Mouse (Mus musculus) kidney, embryonic 14.5 days (tissue): ENCODE measurements around the gene Slco4a1. TPM values are rescaled to one million over a fixed set of nuclear protein-coding genes. Genes with fewer than 3 reads are reported as not detected.

Source experiments
- ATAC-seq: fragments of 200-750 bp; cut with Nextera tagmentation; 2 replicates; pipeline ENCODE4 v1.8.0; 2017; ENCODE audit warnings: moderate number of reproducible peaks, mild to moderate bottlenecking, moderate TSS enrichment, moderate library complexity; ENCODE audit not compliant: low FRiP score, low TSS enrichment
- H3K27ac ChIP-seq: fragments of 300-500 bp; sonication (generic); 2 replicates; pipeline ENCODE4 v1.5.1; 2014; ENCODE audit warnings: low read depth, mild to moderate bottlenecking, low read length, moderate library complexity, mixed read lengths
- H3K27me3 ChIP-seq: fragments of 300-500 bp; sonication (generic); 2 replicates; pipeline ENCODE4 v1.6.1; 2014; ENCODE audit warnings: mild to moderate bottlenecking, low read length; ENCODE audit not compliant: control insufficient read depth, insufficient read depth
- H3K36me3 ChIP-seq: fragments of 300-500 bp; sonication (generic); 2 replicates; pipeline ENCODE4 v1.6.1; 2014; ENCODE audit warnings: low read length, mixed read lengths; ENCODE audit not compliant: control insufficient read depth, insufficient read depth
- H3K4me1 ChIP-seq: fragments of 300-500 bp; sonication (generic); 2 replicates; pipeline ENCODE4 v1.6.1; 2014; ENCODE audit warnings: low read length, mixed read lengths; ENCODE audit not compliant: control insufficient read depth, insufficient read depth
- H3K4me2 ChIP-seq: fragments of 300-500 bp; sonication (generic); replicated peaks from 2 replicates; pipeline ENCODE4 v1.6.1; 2014; ENCODE audit warnings: low read depth, mild to moderate bottlenecking, low read length
- H3K4me3 ChIP-seq: fragments of 300-500 bp; sonication (generic); 2 replicates; pipeline ENCODE4 v1.5.1; 2014; ENCODE audit warnings: mild to moderate bottlenecking, low read length
- H3K9ac ChIP-seq: fragments of 300-500 bp; sonication (generic); 2 replicates; pipeline ENCODE4 v1.6.1; 2014; ENCODE audit warnings: low read depth, mild to moderate bottlenecking, low read length, moderate library complexity
- H3K9me3 ChIP-seq: fragments of 300-500 bp; sonication (generic); 2 replicates; pipeline ENCODE4 v1.6.1; 2016; ENCODE audit warnings: low read length; ENCODE audit not compliant: control insufficient read depth
- WGBS: fragments of 180-500 bp; shearing (Covaris S2); extraction: QIAGEN DNeasy Blood & Tissue Kit; methylation state at CpG from one replicate; pipeline ENCODE4 v1.1.7; 2014; 5-methylcytosine and 5-hydroxymethylcytosine counted together
- polyA plus RNA-seq: library from polyadenylated mRNA; unstranded; fragments of >200 nt; fragmentation: Nextera tagmentation; extraction: Ambion mirVana; gene quantifications from 2 replicates; pipeline ENCODE4 v1.2.1, GENCODE M21; 2014

The Slco4a1 gene
- polyA plus RNA-seq, 1 experiment from 2014 or later: 1.9 TPM

DNA sequence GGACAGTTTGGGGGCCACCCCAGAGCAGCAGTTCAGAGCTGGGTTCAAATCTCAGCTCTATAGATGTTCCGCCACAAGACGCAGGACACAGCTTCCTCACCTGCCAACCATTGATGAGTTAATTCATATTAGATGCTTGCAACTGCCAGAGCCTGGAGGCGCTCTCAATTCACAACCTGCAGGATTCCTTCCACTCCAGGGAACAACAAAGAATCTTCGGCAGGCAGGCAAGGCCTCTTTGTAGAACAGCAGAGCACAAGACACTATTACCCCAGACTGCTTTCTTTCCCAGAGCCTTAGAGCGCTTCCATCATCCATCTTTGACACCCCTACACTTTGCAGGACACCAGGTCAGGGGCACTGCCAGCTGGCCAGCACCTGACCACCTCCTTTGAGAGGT is 50.2 kb downstream of the Slco4a1 start:
- Histone ChIP-seq H3K4me3 (no peak overlapping the region), H3K9ac (no peak overlapping the region), H3K4me2 (no peak overlapping the region), H3K27me3 (peaks cover 3% of the 10 kb centered on the region), H3K36me3 (no peaks in the 10 kb centered on the region), H3K9me3 (no peaks in the 10 kb centered on the region), H3K4me1 (peaks cover 26% of the 10 kb centered on the region), H3K27ac (peak overlapping the region; percentile 47; the same call in 1 of the 2 replicates)
- WGBS: 82% methylated on average over 5 of the region's 5 CpGs
- ATAC-seq: no peak

DNA sequence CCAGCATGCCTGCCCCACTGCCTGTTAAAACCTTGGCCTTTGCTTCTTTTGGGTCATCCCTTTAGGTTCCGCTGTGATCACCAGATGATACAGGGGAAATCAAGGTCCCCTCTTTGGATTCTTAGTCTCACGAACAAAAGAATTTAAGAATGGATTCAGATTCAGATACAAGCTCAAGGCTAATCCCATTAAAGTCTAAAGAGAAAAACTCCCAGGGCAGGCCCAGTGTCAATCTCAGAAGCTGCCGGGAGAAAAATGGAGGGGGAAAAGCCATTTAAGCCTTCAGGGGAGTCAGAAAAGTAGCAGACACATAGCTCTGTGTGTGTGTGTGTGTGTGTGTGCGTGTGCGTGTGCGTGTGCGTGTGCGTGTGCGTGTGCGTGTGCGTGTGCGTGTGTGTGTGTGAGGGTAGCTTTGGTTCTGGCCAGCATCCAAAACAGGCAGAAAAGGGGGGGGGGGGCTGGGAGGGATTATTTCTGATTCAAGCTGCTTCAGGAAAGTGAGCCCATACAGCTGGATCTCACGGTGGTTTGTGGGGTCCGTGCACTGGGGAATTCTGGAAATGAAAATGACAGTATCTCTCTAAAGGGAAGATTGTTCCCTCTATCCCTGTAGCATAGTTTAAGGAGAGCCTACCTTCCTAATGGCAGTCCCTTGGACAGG is 52.5 kb downstream of the Slco4a1 start:
- no peaks in the 10 kb centered on the region for H3K36me3 ChIP-seq
- WGBS: 79% methylated on average over 14 of the region's 14 CpGs
- no peak overlapping the region for H3K4me2 ChIP-seq
- no peak for ATAC-seq
- no peaks in the 10 kb centered on the region for H3K9me3 ChIP-seq
- no peak overlapping the region for H3K9ac ChIP-seq
- H3K4me1 ChIP-seq: peaks cover 36% of the 10 kb centered on the region
- H3K27me3 ChIP-seq: no peaks in the 10 kb centered on the region; the same call in 1 of the 2 replicates
- H3K27ac ChIP-seq: peak overlapping the region; percentile 3; the same call in 1 of the 2 replicates
- H3K4me3 ChIP-seq: no peak overlapping the region

GRCm38 (mm10) chr2:180510867-180511266 is 54.8 kb downstream of the Slco4a1 start:
- Histone ChIP-seq H3K9me3 (no peaks in the 10 kb centered on the region), H3K36me3 (no peaks in the 10 kb centered on the region), H3K9ac (no peak overlapping the region), H3K4me1 (peaks cover 36% of the 10 kb centered on the region), H3K27me3 (no peaks in the 10 kb centered on the region; the same call in 1 of the 2 replicates), H3K27ac (peak overlapping the region; percentile 43; the same call in 1 of the 2 replicates), H3K4me2 (no peak overlapping the region), H3K4me3 (no peak overlapping the region)
- 36% methylated on average over 5 of the region's 5 CpGs for WGBS
- ATAC-seq: no peak

GRCm38 (mm10) chr2:180511875-180512661 is 56.0 kb downstream of the Slco4a1 start:
- WGBS: 27% methylated on average over 13 of the region's 13 CpGs
- Histone ChIP-seq H3K4me3 (no peak overlapping the region), H3K4me2 (no peak overlapping the region), H3K27me3 (no peaks in the 10 kb centered on the region; the same call in 1 of the 2 replicates), H3K27ac (peak overlapping the region; percentile 47; the same call in 1 of the 2 replicates), H3K9me3 (no peaks in the 10 kb centered on the region), H3K9ac (no peak overlapping the region), H3K4me1 (peaks cover 34% of the 10 kb centered on the region), H3K36me3 (no peaks in the 10 kb centered on the region)
- ATAC-seq: peak; percentile 65

DNA sequence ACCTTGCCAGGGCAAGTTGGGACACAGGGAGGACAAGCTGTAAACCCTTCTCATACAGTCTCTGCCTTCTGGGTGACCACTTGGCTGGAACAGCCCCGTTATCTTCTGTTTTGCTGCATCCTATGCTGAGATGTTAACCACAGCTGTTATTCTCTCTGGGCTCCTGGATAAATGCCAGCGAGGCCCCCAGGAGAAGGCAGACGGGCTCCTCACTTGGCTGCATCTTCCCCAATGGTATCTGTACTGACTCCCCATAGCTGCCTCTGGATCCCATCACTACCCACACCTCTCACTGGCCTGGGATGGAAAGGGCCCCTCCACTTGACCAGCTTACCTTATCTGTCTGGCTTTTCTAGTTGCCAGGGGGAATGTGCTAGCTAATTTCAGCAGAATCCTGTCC is 57.0 kb downstream of the Slco4a1 start:
- Histone ChIP-seq H3K4me2 (no peak overlapping the region), H3K9me3 (no peaks in the 10 kb centered on the region), H3K27me3 (no peaks in the 10 kb centered on the region; the same call in 1 of the 2 replicates), H3K9ac (no peak overlapping the region), H3K4me1 (peaks cover 32% of the 10 kb centered on the region), H3K27ac (peak overlapping the region; percentile 42; the same call in 1 of the 2 replicates), H3K36me3 (no peaks in the 10 kb centered on the region), H3K4me3 (no peak overlapping the region)
- peak; percentile 20; the same call in 1 of the 2 replicates for ATAC-seq
- WGBS: 56% methylated on average over 3 of the region's 3 CpGs

DNA sequence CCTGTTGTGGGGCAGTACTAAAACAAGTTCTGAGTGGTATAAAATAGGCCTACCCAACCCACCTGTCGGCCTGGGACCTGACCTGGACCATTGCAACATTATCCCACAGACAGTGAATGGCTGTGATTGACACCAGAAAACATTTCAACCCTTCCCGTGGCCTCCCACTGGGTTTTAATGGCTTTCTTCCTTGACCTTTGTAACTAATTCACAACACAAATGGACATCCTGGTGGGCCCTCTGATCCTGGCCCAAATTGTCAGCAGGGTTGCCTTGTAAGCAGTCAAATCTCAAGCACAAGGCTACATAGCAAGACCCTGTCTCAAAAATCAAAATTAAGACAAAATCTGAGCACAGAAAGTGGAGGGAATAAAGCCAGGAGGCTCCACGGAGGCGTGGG is 57.8 kb downstream of the Slco4a1 start:
- Histone ChIP-seq H3K9ac (no peak overlapping the region), H3K27me3 (no peaks in the 10 kb centered on the region; the same call in 1 of the 2 replicates), H3K9me3 (no peaks in the 10 kb centered on the region), H3K4me1 (peaks cover 32% of the 10 kb centered on the region), H3K4me2 (no peak overlapping the region), H3K36me3 (no peaks in the 10 kb centered on the region), H3K4me3 (no peak overlapping the region), H3K27ac (no peak overlapping the region)
- 47% methylated on average over 4 of the region's 4 CpGs for WGBS
- no peak for ATAC-seq

- Histone ChIP-seq H3K36me3 (no peaks in the 10 kb centered on the region), H3K4me1 (no peaks in the 10 kb centered on the region)
- WGBS: 87% methylated on average over 5 of the region's 5 CpGs
These were observed 65.6 kb downstream of the Slco4a1 start for GRCm38 (mm10) chr2:180521437-180522221.

GRCm38 (mm10) chr2:180522825-180523224 is 66.8 kb downstream of the Slco4a1 start:
- Histone ChIP-seq H3K4me2 (no peak overlapping the region), H3K4me1 (peaks cover 2% of the 10 kb centered on the region; the same call in 1 of the 2 replicates), H3K9ac (no peak overlapping the region), H3K9me3 (no peaks in the 10 kb centered on the region), H3K36me3 (no peaks in the 10 kb centered on the region), H3K27me3 (no peaks in the 10 kb centered on the region), H3K4me3 (no peak overlapping the region), H3K27ac (no peak overlapping the region)
- no peak for ATAC-seq
- 73% methylated on average over 4 of the region's 4 CpGs for WGBS

More at GRCm38 (mm10) chr2:180521437-180522221, 65.6 kb downstream of the Slco4a1 start:
- no peak for ATAC-seq
- Histone ChIP-seq H3K4me3 (no peak overlapping the region), H3K27ac (no peak overlapping the region), H3K27me3 (no peaks in the 10 kb centered on the region), H3K9me3 (no peaks in the 10 kb centered on the region), H3K9ac (no peak overlapping the region), H3K4me2 (no peak overlapping the region)
